Mouse (Mus musculus) limb, embryonic 14.5 days (tissue): Measurements from ENCODE around the gene Nav2. TPM values are rescaled to one million over a fixed set of nuclear protein-coding genes. Genes with fewer than 3 reads are reported as not detected.

Experiments
- ATAC-seq: fragments of 200-750 bp; cut with Nextera tagmentation; 2 replicates; pipeline ENCODE4 v1.8.0; 2017; ENCODE audit warnings: low read depth, moderate number of reproducible peaks, moderate TSS enrichment; ENCODE audit not compliant: low FRiP score
- DNase-seq: peaks from one replicate; pipeline ENCODE4 v3.0.0-alpha.2; 2015; ENCODE audit warnings: low spot score
- H3K27ac ChIP-seq: fragments of 300-500 bp; sonication (generic); replicated peaks from 2 replicates; pipeline ENCODE4 v1.5.1; 2014; ENCODE audit warnings: low read depth, mild to moderate bottlenecking, low read length, moderate library complexity, mixed read lengths
- H3K27me3 ChIP-seq: fragments of 300-500 bp; sonication (generic); 2 replicates; pipeline ENCODE4 v1.6.1; 2014; ENCODE audit warnings: low read length, mixed read lengths; ENCODE audit not compliant: control insufficient read depth, insufficient read depth
- H3K36me3 ChIP-seq: fragments of 300-500 bp; sonication (generic); 2 replicates; pipeline ENCODE4 v1.6.1; 2014; ENCODE audit warnings: mild to moderate bottlenecking, low read length, moderate library complexity, mixed read lengths; ENCODE audit not compliant: control insufficient read depth, insufficient read depth
- H3K4me1 ChIP-seq: fragments of 300-500 bp; sonication (generic); 2 replicates; pipeline ENCODE4 v1.6.1; 2014; ENCODE audit warnings: antibody characterized with exemption, low read length, mixed read lengths; ENCODE audit not compliant: control insufficient read depth, insufficient read depth
- H3K4me2 ChIP-seq: fragments of 300-500 bp; sonication (generic); replicated peaks from 2 replicates; pipeline ENCODE4 v1.6.1; 2014; ENCODE audit warnings: low read depth, mild to moderate bottlenecking, low read length, moderate library complexity; ENCODE audit not compliant: severe bottlenecking
- H3K4me3 ChIP-seq: fragments of 300-500 bp; sonication (generic); replicated peaks from 2 replicates; pipeline ENCODE4 v1.5.1; 2014; ENCODE audit warnings: low read length
- H3K9ac ChIP-seq: fragments of 300-500 bp; sonication (generic); 2 replicates; pipeline ENCODE4 v1.6.1; 2014; ENCODE audit warnings: mild to moderate bottlenecking, low read depth, low read length, moderate library complexity; ENCODE audit not compliant: severe bottlenecking
- H3K9me3 ChIP-seq: fragments of 300-500 bp; sonication (generic); 2 replicates; pipeline ENCODE4 v1.6.1; 2016; ENCODE audit warnings: low read length; ENCODE audit not compliant: control insufficient read depth
- POLR2A ChIP-seq: fragments of 200-500 bp; IDR thresholded peaks from 2 replicates; pipeline ENCODE4 v1.8.0; 2012; ENCODE audit warnings: inconsistent platforms, mild to moderate bottlenecking, moderate library complexity, borderline replicate concordance; ENCODE audit not compliant: insufficient read depth, insufficient read length; ENCODE audit errors: extremely low read depth
- WGBS: fragments of 180-500 bp; shearing (Covaris S2); extraction: QIAGEN DNeasy Blood & Tissue Kit; methylation state at CpG from one replicate; pipeline ENCODE4 v1.1.7; 2014; 5-methylcytosine and 5-hydroxymethylcytosine counted together
- polyA plus RNA-seq, 2 experiments: library from polyadenylated mRNA; depleted of rRNA in 1 of 2; stranded (reverse) in 1 of 2; unstranded in 1 of 2; fragments of >200 nt; fragmentation: Nextera tagmentation in 1 of 2; extraction: Ambion mirVana in 1 of 2; gene quantifications; 2 replicates each; pipeline versions ENCODE4 v1.2.1 to v1.2.3; 2012 to 2014

Gene Nav2
- polyA plus RNA-seq, 2 experiments, result 15.8 to 16.8 TPM

DNA sequence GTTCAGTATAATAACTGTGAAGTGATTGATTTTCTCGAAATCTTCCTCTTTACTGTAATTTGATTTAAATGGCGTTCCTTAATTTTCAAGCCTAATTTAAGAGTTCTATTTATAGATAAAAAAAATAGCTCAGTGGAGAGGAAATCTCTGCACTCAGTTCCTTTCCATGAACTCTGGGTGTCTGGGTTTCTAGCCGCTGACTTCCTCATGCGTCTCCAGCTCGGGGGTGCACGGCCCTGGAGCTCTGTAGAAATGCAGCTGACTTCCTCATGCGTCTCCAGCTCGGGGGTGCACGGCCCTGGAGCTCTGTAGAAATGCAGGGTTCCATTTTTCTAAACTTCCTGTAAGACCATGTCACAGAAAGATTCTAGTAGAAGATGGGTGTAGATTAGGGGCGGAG, 90.1 kb downstream of the Nav2 start:
- H3K4me1 ChIP-seq, result no peaks in the 10 kb centered on the region; the same call in 1 of the 2 replicates
- no peaks in the 10 kb centered on the region for H3K9me3 ChIP-seq
- DNase-seq, result no peak
- no peaks in the 10 kb centered on the region for H3K27me3 ChIP-seq
- H3K4me3 ChIP-seq, result no peak overlapping the region
- TF ChIP-seq POLR2A, result no peak
- 70% methylated on average over 10 of the region's 10 CpGs for WGBS
- no peak overlapping the region for H3K9ac ChIP-seq
- ATAC-seq, result no peak
- no peaks in the 10 kb centered on the region for H3K36me3 ChIP-seq
- H3K4me2 ChIP-seq, result no peak overlapping the region
- H3K27ac ChIP-seq, result no peak overlapping the region

DNA sequence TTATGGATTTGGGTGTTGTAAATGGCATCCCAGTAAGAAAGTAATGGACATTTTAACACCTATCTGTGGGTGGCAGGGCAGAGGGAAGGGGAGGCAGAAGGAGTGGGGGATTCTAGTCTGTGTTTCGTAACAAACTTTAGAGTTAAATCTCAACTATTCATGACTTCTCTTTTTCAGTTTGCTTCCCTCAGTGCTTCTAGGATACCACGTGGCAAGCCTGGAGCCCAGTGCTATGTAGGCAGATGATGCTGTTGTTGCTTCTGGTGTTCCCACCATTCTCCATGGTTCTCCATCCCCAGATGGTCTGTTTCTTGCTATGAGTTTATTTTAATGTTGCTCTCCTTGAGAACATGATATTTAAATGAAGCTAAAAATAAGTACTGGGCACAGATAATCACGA, 92.3 kb downstream of the Nav2 start:
- Histone ChIP-seq H3K27me3 (no peaks in the 10 kb centered on the region), H3K9ac (no peak overlapping the region), H3K9me3 (no peaks in the 10 kb centered on the region), H3K27ac (no peak overlapping the region), H3K4me1 (no peaks in the 10 kb centered on the region), H3K36me3 (no peaks in the 10 kb centered on the region), H3K4me2 (no peak overlapping the region), H3K4me3 (no peak overlapping the region)
- DNase-seq (no peak), ATAC-seq (no peak)
- 67% methylated on average over 3 of the region's 3 CpGs for WGBS
- TF ChIP-seq POLR2A, result no peak

DNA sequence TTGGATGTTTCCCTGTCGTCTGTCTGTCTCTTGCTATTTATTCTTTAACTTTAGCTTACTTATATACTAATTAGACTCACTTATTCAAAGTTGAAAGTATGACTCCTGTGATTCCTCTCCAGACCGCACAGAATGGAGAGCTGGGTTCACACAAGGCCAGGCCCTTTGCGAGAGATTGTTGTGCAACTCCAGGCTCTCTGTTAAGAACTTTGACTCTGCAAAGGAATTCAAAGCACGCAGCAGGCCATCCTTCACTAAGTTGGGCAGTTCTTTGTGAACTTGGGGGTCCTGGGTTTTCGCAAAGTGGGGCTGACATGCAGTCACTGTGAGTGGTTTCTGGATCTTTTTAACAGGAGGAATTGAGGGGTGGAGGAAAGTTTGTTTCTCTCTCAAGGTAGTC, 95.9 kb downstream of the Nav2 start:
- 72% methylated on average over 5 of the region's 5 CpGs for WGBS
- DNase-seq, result no peak
- Histone ChIP-seq H3K4me2 (no peak overlapping the region), H3K4me1 (no peaks in the 10 kb centered on the region), H3K9me3 (no peaks in the 10 kb centered on the region), H3K36me3 (no peaks in the 10 kb centered on the region), H3K27ac (no peak overlapping the region), H3K4me3 (no peak overlapping the region), H3K27me3 (no peaks in the 10 kb centered on the region), H3K9ac (no peak overlapping the region)
- TF ChIP-seq POLR2A, result no peak
- no peak for ATAC-seq

DNA sequence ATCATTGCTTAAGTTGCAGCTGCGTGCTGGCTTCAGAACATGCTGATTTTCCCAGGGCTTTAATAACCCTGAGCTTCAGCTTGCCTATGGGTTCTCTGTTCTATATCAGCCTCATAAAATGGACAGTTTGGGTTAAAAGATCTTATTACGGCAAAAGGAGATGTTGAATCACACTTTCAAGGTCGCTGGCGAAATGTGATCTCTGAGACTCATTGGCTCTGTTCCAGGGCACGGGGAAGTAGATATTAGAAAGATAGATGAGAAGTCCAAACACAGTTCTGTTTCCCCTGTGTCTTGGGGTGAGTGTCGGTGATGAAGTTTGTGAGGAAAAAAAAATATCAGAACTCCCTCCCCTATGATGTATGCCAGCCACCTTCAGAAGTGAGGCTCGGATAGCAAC, 98.4 kb downstream of the Nav2 start:
- no peak for TF ChIP-seq POLR2A
- Histone ChIP-seq H3K9ac (no peak overlapping the region), H3K9me3 (no peaks in the 10 kb centered on the region), H3K4me3 (no peak overlapping the region), H3K36me3 (no peaks in the 10 kb centered on the region), H3K27ac (no peak overlapping the region), H3K4me2 (no peak overlapping the region), H3K4me1 (no peaks in the 10 kb centered on the region), H3K27me3 (no peaks in the 10 kb centered on the region)
- WGBS, result 41% methylated on average over 7 of the region's 7 CpGs
- ATAC-seq (no peak; the same call in 1 of the 2 replicates), DNase-seq (no peak)

DNA sequence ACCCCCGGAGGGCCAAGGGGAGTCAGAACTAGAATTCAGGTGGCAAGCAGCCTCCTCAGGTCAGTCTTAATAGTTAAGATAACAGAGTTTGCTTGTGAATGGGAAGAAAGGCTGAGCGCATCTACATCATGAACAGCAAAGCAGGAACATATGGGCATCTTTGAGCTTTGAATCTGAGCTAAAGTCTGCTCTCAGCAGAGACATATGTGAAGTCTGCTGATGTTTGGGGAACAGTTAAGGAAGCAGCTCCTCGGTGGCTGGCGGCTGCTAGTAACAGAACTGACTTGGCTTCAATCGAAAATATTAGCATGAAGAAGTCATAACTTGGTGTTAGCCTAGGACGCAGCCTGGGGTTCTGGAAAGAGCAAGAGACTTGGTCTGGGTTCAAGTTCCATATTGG, 102.2 kb downstream of the Nav2 start:
- no peak for ATAC-seq
- H3K4me1 ChIP-seq, result peaks cover 4% of the 10 kb centered on the region; the same call in 1 of the 2 replicates
- H3K27me3 ChIP-seq, result no peaks in the 10 kb centered on the region
- no peak overlapping the region for H3K4me3 ChIP-seq
- H3K4me2 ChIP-seq, result no peak overlapping the region
- H3K9ac ChIP-seq, result no peak overlapping the region
- no peaks in the 10 kb centered on the region for H3K36me3 ChIP-seq
- 88% methylated on average over 6 of the region's 6 CpGs for WGBS
- no peak for TF ChIP-seq POLR2A
- H3K27ac ChIP-seq, result no peak overlapping the region
- no peaks in the 10 kb centered on the region for H3K9me3 ChIP-seq
- DNase-seq, result no peak

DNA sequence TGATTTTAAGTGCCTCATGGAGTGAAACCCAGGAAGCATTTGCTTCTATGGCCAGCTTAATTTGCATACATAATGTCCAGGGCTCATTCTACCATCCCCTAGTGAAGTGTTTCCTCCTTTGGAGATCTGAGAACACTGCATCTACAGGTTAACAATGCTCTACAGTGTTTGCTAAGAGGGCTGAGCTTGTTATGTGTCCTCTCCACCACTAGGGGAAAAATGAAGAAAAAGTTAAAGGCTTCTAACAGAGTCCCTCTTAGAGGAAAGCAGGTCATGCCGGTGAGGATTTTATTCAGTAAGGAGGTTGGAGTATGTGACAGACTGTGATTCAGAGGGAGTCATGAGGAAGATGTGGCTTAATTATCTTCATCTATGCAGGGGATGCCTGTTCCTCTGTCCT, 103.5 kb downstream of the Nav2 start:
- H3K27me3 ChIP-seq, result no peaks in the 10 kb centered on the region

More for the DNA sequence above, 103.5 kb downstream of the Nav2 start:
- Histone ChIP-seq H3K4me1 (peaks cover 4% of the 10 kb centered on the region; the same call in 1 of the 2 replicates), H3K9me3 (no peaks in the 10 kb centered on the region), H3K27ac (no peak overlapping the region), H3K4me2 (no peak overlapping the region), H3K4me3 (no peak overlapping the region), H3K9ac (no peak overlapping the region), H3K36me3 (no peaks in the 10 kb centered on the region)
- no peak for TF ChIP-seq POLR2A
- DNase-seq (no peak), ATAC-seq (no peak)
- WGBS, result 60% methylated on average over 1 of the region's 1 CpGs
